Mouse (Mus musculus): ENCODE data around the gene Ppp1r7.

DNA sequence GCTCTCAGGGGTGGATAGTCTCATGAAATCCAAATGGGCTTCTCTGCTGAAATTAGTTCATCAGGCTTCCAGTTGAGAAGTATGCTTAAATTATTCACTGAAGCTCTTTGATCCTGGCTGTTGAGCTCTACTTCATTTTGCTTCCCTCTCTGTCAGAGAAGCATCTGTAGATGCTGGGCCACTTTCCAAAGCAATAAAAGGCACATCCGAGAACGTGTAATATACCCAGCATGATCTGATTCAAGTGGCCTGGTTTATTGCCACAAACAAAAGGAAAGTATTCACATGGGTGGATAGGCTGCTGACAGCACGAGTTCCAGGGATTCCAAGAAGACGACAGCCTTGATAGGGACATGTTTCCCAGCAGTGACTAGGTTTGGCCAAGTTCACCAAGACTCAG lies 7.0 kb downstream of the Ppp1r7 start:
- TF ChIP-seq CTCF (IDR thresholded peaks at IDR 0.05; ENCODE audit: control insufficient read depth, insufficient read depth, insufficient replicate concordance, low read depth, low read length) (no peak), POLR2A (IDR thresholded peaks at IDR 0.05; ENCODE audit: control insufficient read depth, low read depth, low read length) (no peak)
